Mouse (Mus musculus) neutrophil, adult 83 days (primary cell): ENCODE measurements around the gene Saa2. TPM values are rescaled to one million over a fixed set of nuclear protein-coding genes. Genes with fewer than 3 reads are reported as not detected.

Experiments used
- total RNA-seq, 2 experiments: library from RNA; stranded (reverse); gene quantifications; one replicate each; pipeline ENCODE4 v1.2.4; 2023

Saa2 gene
- not detected for total RNA-seq

DNA sequence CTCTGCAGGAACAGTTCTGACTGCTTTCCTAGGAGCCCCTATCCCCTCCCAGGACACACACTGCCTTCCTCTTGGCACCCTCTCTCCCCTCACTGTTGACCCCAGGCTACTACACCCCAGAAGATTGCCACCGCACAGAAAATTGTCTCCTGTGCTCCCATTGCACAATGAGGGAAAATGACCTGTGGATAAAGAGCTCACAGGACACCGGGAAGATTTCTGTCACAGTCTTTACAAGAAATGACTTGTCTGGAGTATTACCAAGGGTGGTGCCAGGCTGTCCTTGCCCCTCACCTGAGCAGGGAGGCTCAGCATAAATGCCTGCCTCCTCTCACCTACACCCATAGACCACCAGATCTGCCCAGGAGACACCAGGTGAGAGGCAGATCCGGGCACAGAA is at the start of gene Saa2:
Gene Saa2 (plus strand): TSS at position 301 of the 400 bp plus-strand sequence.

DNA sequence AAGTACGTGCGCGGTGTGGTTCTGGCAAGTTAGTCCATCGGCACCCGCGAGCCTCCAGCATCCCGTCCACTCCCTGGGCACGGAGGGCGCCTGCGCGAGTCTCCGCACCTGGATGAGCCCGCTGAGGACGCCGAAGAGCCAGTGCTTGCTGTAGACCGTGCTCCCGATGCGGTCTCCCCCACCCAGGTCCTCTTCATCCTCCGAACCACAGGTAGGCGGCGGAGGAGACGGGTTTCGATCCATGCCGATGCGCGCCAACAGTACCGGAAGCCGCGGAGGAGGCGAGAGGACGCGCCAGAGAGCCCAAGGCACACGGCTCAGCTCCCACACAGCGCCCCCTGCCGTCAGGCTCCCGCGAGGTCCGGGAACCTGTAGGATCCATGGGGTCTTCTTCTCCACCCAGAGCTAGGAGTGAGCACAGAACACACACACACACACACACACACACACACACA is 41.2 kb upstream of the Saa2 start, which contains the start of gene Saal1:
Gene Saal1 (minus strand): TSS at position 291 of the 455 bp plus-strand sequence.

DNA sequence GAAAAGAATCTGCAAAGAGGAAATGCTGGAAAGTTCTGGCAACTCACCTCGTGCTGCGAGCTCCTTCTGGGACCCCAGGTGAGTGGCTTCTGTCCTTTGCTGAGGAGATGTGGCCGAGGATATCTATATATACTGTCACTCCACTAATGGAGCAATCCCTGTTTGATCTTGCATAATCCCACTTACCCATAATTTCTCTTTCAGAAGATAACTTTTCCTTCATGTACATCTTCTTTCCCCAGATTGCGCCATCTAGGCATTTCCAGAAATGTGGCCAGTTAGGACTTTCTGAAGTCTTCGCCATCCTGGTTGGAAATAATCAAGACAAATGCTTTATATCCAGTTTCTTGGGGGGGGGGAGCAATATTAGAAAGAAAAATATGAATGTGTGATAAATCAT is 36.0 kb upstream of the Saa2 start, which contains the start of gene Saa3:
Gene Saa3 (minus strand): TSS at position 101 of the 400 bp plus-strand sequence.

DNA sequence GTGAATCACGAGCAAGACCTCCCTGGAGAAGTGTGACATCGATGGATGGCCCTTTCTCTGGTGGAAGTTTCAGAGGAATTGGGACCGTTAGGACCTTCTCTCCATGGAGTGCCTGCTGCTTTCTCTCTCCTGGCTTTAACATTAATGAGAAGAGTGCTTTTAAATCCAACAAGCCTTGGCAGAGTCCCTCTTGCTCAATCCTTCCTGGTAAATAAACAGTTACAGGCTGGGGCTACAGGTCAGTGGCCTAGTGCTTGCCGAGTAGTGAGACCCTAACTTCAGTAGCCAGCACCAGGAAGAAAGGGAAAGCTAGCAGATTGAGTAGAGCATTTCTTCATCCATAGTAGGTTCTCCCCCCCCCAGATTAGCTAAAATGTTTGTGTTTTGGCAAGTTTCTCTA is 19.1 kb upstream of the Saa2 start, which contains the start of gene Saa4:
Gene Saa4 (minus strand): TSS at position 146 of the 400 bp plus-strand sequence.

DNA sequence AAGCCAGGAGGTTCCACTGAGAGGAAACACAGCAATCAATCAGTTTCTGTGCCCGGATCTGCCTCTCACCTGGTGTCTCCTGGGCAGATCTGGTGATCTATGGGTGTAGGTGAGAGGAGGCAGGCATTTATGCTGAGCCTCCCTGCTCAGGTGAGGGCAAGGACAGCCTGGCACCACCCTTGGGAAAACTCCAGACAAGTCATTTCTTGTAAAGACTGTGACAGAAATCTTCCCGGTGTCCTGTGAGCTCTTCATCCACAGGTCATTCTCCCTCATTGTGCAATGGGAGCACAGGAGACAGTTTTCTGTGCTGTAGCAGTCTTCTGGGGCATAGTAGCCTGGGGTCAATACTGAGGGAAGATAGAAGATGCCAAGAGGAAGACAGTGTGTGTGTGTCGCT is 8.7 kb upstream of the Saa2 start, which contains the start of gene Saa1:
Gene Saa1 (minus strand): TSS at position 101 of the 400 bp plus-strand sequence.

DNA sequence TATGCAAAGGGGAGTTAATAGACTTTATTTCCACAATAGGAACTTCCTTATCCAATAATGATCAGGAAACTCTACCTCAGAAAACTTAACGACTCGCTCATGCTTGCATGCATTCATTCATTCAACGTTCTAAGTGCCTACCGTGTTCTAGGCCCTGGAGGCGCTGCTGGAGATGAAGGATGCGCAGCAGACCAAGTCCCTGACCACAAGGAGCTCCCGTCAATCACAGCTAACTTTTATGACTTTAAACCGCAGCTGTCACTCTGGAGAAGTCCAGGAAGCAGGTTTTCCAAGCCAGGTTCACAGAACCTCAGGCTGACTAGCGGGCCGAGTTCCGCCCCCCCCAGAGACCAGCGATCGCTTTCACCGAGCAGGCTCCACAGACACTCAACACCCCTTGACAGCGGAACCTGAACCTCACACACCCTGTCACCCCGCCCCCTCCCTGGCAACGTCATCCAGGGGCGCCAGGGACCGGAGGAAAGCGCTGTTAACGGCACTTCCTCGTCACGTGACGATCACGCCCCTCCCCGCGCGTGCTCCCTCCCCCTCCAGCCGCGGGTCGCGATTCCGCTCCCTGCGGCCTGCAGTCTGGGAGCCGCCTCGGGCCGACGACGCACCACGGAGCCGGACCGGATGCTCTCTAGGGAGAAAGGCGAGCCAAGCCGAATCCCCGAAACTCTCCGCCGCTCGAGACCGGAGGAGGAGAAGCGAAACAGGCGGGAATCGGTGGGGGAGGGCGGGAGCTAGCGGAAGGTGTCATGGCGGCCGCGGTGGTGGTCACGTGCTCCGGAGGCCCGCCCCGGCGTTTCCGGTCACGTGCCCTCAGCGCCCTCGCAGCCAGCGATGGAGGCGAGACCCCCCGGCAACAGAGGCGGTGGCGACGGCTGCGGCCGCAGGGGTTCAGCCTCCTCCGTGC is 44.0 kb downstream of the Saa2 start, which contains the start of the genes Hps5 and Gtf2h1:
Gene Hps5 (minus strand): TSS at position 778 of the 919 bp plus-strand sequence.
Gene Gtf2h1 (plus strand): TSS at position 817 of the 919 bp plus-strand sequence.

Other genes starting within 250 kb of the Saa2 start
- gene Sergef, start 112.0 kb upstream of the Saa2 start, total RNA-seq: 1 to 10 TPM; 5.4 to 9.0 TPM
- not detected for gene Tph1, start 79.3 kb upstream of the Saa2 start, total RNA-seq
- gene Saal1, start 41.1 kb upstream of the Saa2 start, total RNA-seq: 1 to 10 TPM; 7.4 to 7.7 TPM
- under 1 TPM; 0.90 to 0.95 TPM for gene Saa3, start 36.1 kb upstream of the Saa2 start, total RNA-seq
- not detected for gene Saa4, start 19.2 kb upstream of the Saa2 start, total RNA-seq
- gene Saa1, start 8.8 kb upstream of the Saa2 start, total RNA-seq: not detected
- 10 to 100 TPM; 31.7 to 35.9 TPM for gene Hps5, start 44.3 kb downstream of the Saa2 start, total RNA-seq
- gene Gtf2h1, start 44.3 kb downstream of the Saa2 start, total RNA-seq: 10 to 100 TPM; 21.3 to 29.0 TPM
- 100 to 1,000 TPM; 378 to 384 TPM for gene Ldha, start 89.7 kb downstream of the Saa2 start, total RNA-seq
- gene Ldhc, start 109.4 kb downstream of the Saa2 start, total RNA-seq: under 1 TPM; 0.75 to 0.77 TPM
- 10 to 100 TPM; 32.1 to 36.2 TPM for gene Tsg101, start 168.2 kb downstream of the Saa2 start, total RNA-seq
- 10 to 100 TPM; 10.9 to 17.9 TPM for gene Uevld, start 206.7 kb downstream of the Saa2 start, total RNA-seq
- gene Gm9999, start 231.8 kb downstream of the Saa2 start, total RNA-seq: not detected